Mouse (Mus musculus): Measurements from ENCODE around the gene Smbd1. TPM values are rescaled to one million over a fixed set of nuclear protein-coding genes. Genes with fewer than 3 reads are reported as not detected.

The Smbd1 gene
- total and polyA plus RNA-seq, 3 experiments, result not detected

DNA sequence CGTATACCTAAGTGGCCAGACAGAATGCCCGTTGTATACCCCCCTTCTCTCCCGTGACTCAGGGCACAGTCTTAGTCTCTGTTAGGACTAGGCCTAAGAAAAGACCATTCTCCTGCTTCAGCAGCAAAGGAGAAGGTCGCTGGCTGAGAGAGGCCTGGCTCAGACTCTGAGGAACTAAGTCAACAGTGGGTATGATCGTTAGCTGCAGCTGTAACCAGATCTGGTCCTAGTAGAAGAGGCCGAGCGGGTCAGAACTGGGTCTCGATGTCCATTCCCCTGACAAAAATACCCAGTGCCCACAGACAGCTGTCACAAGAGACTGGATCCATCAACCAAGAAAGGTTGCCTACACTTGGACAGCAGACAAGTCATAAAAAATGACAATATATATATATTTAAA is 13.2 kb upstream of the Smbd1 start:
- H3K4me3 ChIP-seq (replicated peaks in 1 of 3; ENCODE audit: low read depth in 2 of 3, low read length in 2 of 3, poor library complexity in 1 of 3), result no peak overlapping the region
- H3K4me1 ChIP-seq (ENCODE audit: control insufficient read depth in 1 of 2, insufficient read depth in 2 of 2), result peaks cover 16 to 26% of the 10 kb centered on the region in 2 experiments
- no peak overlapping the region for H3K4me2 ChIP-seq (ENCODE audit: insufficient read depth, low read depth, poor library complexity, severe bottlenecking)
- H3K27me3 ChIP-seq (replicated peaks), result no peaks in the 10 kb centered on the region
- TF ChIP-seq IRF4 (IDR thresholded peaks at IDR 0.05; ENCODE audit: low read depth, low read length), result no peak
- no peak for TF ChIP-seq BHLHE40 (IDR thresholded peaks at IDR 0.05; ENCODE audit: low read depth, low read length)
- no peak for TF ChIP-seq SMC3 (IDR thresholded peaks at IDR 0.05; ENCODE audit: low read depth, low read length)
- no peak for TF ChIP-seq ZKSCAN1 (IDR thresholded peaks at IDR 0.05; ENCODE audit: borderline replicate concordance, low read depth, low read length)
- no peak for TF ChIP-seq GABPA (IDR thresholded peaks at IDR 0.05; ENCODE audit: insufficient replicate concordance, low read depth, low read length)
- no peak for TF ChIP-seq MEF2A (IDR thresholded peaks at IDR 0.05; ENCODE audit: borderline replicate concordance, low read depth, low read length)
- no peak for TF ChIP-seq HCFC1 (IDR thresholded peaks at IDR 0.05; ENCODE audit: low read depth, low read length)
- TF ChIP-seq CHD2 (IDR thresholded peaks at IDR 0.05; ENCODE audit: low read length), result no peak
- no peak for TF ChIP-seq POLR2AphosphoS2 (IDR thresholded peaks at IDR 0.05; ENCODE audit: low read depth, low read length)
- no peak for TF ChIP-seq RAD21 (IDR thresholded peaks at IDR 0.05; ENCODE audit: low read depth, low read length)
- no peak for TF ChIP-seq PAX5 (IDR thresholded peaks at IDR 0.05; ENCODE audit: low read length)
- TF ChIP-seq USF1 (IDR thresholded peaks at IDR 0.05; ENCODE audit: low read depth, low read length), result no peak
- TF ChIP-seq NRF1 (IDR thresholded peaks at IDR 0.05; ENCODE audit: low read depth, low read length), result no peak
- no peak for TF ChIP-seq ZNF384 (IDR thresholded peaks at IDR 0.05; ENCODE audit: low read depth, low read length)
- TF ChIP-seq TBP (conservative IDR thresholded peaks at IDR 0.05; ENCODE audit: low read depth, low read length), result no peak
- TF ChIP-seq UBTF (IDR thresholded peaks at IDR 0.05; ENCODE audit: low read depth, low read length), result no peak
- TF ChIP-seq ELF1 (IDR thresholded peaks at IDR 0.05; ENCODE audit: low read depth, low read length), result no peak
- dilution Hi-C loops (cut with MboI; ENCODE audit: extremely low pct_ligation_motif_present, extremely low pct_unique_long_range_greater_than_20kb, low sequenced_read_pairs) (no loop called here), in situ Hi-C loops (cut with MboI; ENCODE audit: low pct_ligation_motif_present, low pct_unique_long_range_greater_than_20kb, low sequenced_read_pairs) (no loop called here)
- peaks cover 35 to 75% of the 10 kb centered on the region in 2 experiments for H3K36me3 ChIP-seq (replicated peaks in 1 of 2; ENCODE audit: control insufficient read depth in 1 of 2, insufficient read depth in 1 of 2, low read length in 1 of 2)
- no peaks in the 10 kb centered on the region for H3K9me3 ChIP-seq (replicated peaks; ENCODE audit: low read length)
- H3K79me2 ChIP-seq (replicated peaks; ENCODE audit: control insufficient read depth, extremely low read depth, insufficient read depth, poor library complexity, severe bottlenecking), result no peaks in the 10 kb centered on the region
- DNase-seq (ENCODE audit: extremely low read depth), result no peak
- no peak overlapping the region for H3K9ac ChIP-seq (ENCODE audit: insufficient read depth, low read depth)
- peak overlapping the region; percentile 19; the same call in 1 of the 2 replicates for H3K27ac ChIP-seq (ENCODE audit: insufficient read depth, low read depth)

DNA sequence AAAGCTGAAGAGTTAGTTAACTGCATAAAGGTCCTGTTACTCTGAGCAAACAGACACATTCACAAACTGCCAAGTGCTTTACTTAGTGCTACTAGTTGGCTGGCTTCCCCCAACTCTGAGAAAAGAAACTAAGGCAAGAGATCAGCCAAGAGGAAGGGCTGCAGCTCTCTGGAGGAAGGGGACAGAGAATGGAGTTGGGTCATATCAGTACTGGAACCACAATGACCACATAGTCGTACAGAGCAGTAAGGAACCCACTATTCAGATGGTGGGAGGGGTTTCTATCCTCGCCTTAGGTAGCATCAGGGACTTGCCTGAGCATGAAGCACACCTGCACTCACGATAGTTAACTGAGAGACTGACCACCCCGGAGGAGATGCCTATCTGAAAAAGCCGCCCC is 12.6 kb upstream of the Smbd1 start:
- in situ Hi-C loops (cut with MboI; ENCODE audit: low pct_ligation_motif_present, low pct_unique_long_range_greater_than_20kb, low sequenced_read_pairs), result no loop called here
- no peaks in the 10 kb centered on the region for H3K27me3 ChIP-seq (replicated peaks)
- H3K9ac ChIP-seq (ENCODE audit: insufficient read depth, low read depth), result no peak overlapping the region
- H3K27ac ChIP-seq (ENCODE audit: insufficient read depth, low read depth), result peak overlapping the region; percentile 19; the same call in 1 of the 2 replicates
- H3K4me3 ChIP-seq (replicated peaks in 1 of 3; ENCODE audit: low read depth in 2 of 3, low read length in 2 of 3, poor library complexity in 1 of 3), result no peak overlapping the region
- no peaks in the 10 kb centered on the region for H3K79me2 ChIP-seq (replicated peaks; ENCODE audit: control insufficient read depth, extremely low read depth, insufficient read depth, poor library complexity, severe bottlenecking)
- DNase-seq (ENCODE audit: extremely low read depth), result peak; percentile 65
- dilution Hi-C loops (cut with MboI; ENCODE audit: extremely low pct_ligation_motif_present, extremely low pct_unique_long_range_greater_than_20kb, low sequenced_read_pairs), result no loop called here
- H3K4me2 ChIP-seq (ENCODE audit: insufficient read depth, low read depth, poor library complexity, severe bottlenecking), result peak overlapping the region; percentile 48; the same call in 1 of the 2 replicates
- H3K36me3 ChIP-seq (replicated peaks in 1 of 2; ENCODE audit: control insufficient read depth in 1 of 2, insufficient read depth in 1 of 2, low read length in 1 of 2), result peaks cover 35 to 69% of the 10 kb centered on the region in 2 experiments
- no peaks in the 10 kb centered on the region for H3K9me3 ChIP-seq (replicated peaks; ENCODE audit: low read length)
- peaks cover 16 to 26% of the 10 kb centered on the region in 2 experiments for H3K4me1 ChIP-seq (ENCODE audit: control insufficient read depth in 1 of 2, insufficient read depth in 2 of 2)
- peak; percentile 93 for TF ChIP-seq EP300 (IDR thresholded peaks at IDR 0.05; ENCODE audit: low read length)
- peak; percentile 88 for TF ChIP-seq JUN (IDR thresholded peaks at IDR 0.05; ENCODE audit: insufficient read depth, low read depth, low read length)
- TF ChIP-seq PAX5 (IDR thresholded peaks at IDR 0.05; ENCODE audit: low read length), result no peak
- peak; percentile 52; the same call in 1 of the 2 replicates for TF ChIP-seq CHD1 (IDR thresholded peaks at IDR 0.05; ENCODE audit: low read depth, low read length)
- peak; percentile 91 for TF ChIP-seq JUND (conservative IDR thresholded peaks at IDR 0.05; ENCODE audit: low read depth, low read length)
- peak; percentile 60; the same call in 1 of the 2 replicates for TF ChIP-seq CHD2 (IDR thresholded peaks at IDR 0.05; ENCODE audit: low read length)
- TF ChIP-seq MYC (IDR thresholded peaks at IDR 0.05; ENCODE audit: low read depth, low read length), result peak; percentile 58; the same call in 1 of the 2 replicates
- no peak for TF ChIP-seq KAT2A (IDR thresholded peaks at IDR 0.05; ENCODE audit: insufficient replicate concordance, low read length)
- TF ChIP-seq SIN3A (IDR thresholded peaks at IDR 0.05; ENCODE audit: low read length), result peak; percentile 64; the same call in 1 of the 2 replicates
- no peak for TF ChIP-seq NRF1 (IDR thresholded peaks at IDR 0.05; ENCODE audit: low read depth, low read length)
- TF ChIP-seq ETS1 (conservative IDR thresholded peaks at IDR 0.05; ENCODE audit: low read depth, low read length), result peak; percentile 53
- TF ChIP-seq ZNF384 (IDR thresholded peaks at IDR 0.05; ENCODE audit: low read depth, low read length), result no peak
- TF ChIP-seq NELFE (IDR thresholded peaks at IDR 0.05; ENCODE audit: low read depth, low read length), result no peak
- TF ChIP-seq POLR2A (IDR thresholded peaks at IDR 0.05; ENCODE audit: low read depth, low read length), result 0 out of 2 replicates have a peak, but pooled peaks have one; percentile 10
- no peak for TF ChIP-seq ZC3H11A (IDR thresholded peaks at IDR 0.05; ENCODE audit: low read depth, low read length)
- TF ChIP-seq HCFC1 (IDR thresholded peaks at IDR 0.05; ENCODE audit: low read depth, low read length), result peak; percentile 20; the same call in 1 of the 2 replicates
- TF ChIP-seq ELF1 (IDR thresholded peaks at IDR 0.05; ENCODE audit: low read depth, low read length), result peak; percentile 33; the same call in 1 of the 2 replicates
- TF ChIP-seq MAZ (IDR thresholded peaks at IDR 0.05; ENCODE audit: low read depth, low read length), result peak; percentile 43; the same call in 1 of the 2 replicates
- no peak for TF ChIP-seq POLR2AphosphoS2 (IDR thresholded peaks at IDR 0.05; ENCODE audit: low read depth, low read length)
- no peak for TF ChIP-seq MAX (IDR thresholded peaks at IDR 0.05; ENCODE audit: low read length)
- no peak for TF ChIP-seq ZMIZ1 (IDR thresholded peaks at IDR 0.05; ENCODE audit: low read depth, low read length)
- 0 out of 2 replicates have a peak, but pooled peaks have one; percentile 64 for TF ChIP-seq MEF2A (IDR thresholded peaks at IDR 0.05; ENCODE audit: borderline replicate concordance, low read depth, low read length)
- TF ChIP-seq TBP (conservative IDR thresholded peaks at IDR 0.05; ENCODE audit: low read depth, low read length), result no peak
